Comparison of ENCODE assay signal across 8 mouse cellular contexts in the genomic region with DNA sequence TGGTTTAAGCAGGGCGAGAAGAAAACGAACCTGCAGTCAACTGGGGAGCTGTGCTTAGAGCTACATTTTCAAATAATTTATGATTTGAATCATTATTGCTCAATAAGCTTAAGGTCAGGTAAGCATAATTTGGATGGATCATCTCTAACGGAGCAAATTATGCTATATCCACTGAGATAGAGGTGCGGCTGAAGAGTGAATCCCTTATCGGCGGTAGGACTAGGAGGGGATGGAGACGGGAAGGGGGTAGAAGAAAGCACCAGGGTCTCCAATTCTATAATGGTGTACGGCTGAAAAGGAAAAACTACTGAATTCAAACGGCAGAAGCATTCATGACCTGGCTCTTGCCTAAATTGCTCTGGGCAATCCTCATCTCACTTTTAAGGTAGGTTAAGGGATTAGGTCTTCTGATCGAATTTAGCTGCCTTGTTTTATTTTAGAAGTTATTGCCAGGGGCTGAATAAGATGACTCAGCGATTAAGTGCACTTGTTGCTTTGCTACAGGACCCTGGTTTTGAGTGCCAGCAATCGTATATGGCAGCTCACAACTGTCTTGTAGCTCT. TPM values are rescaled to one million over a fixed set of nuclear protein-coding genes. Genes with fewer than 3 reads are reported as not detected.
DNase-seq lines count a peak whose midpoint lies in the region; ATAC-seq lines count a peak whose summit lies in the region.

No protein-coding gene starts in this region.

- H3K4me3 ChIP-seq in kidney, embryonic 14.5 days (ENCODE audit: low read length) = peak overlapping the region; percentile 89
- peak overlapping the region; percentile 73 for H3K4me3 ChIP-seq in hindbrain, embryonic 14.5 days (replicated peaks; ENCODE audit: low read length)
- H3K4me3 ChIP-seq in midbrain, embryonic 16.5 days (ENCODE audit: low read depth, low read length) = peak overlapping the region; percentile 55

- H3K27ac ChIP-seq in kidney, embryonic 14.5 days (ENCODE audit: low read depth, low read length) = peak overlapping the region; percentile 96
- no peak overlapping the region for H3K27ac ChIP-seq in hindbrain, embryonic 14.5 days
- H3K27ac ChIP-seq in midbrain, embryonic 16.5 days (ENCODE audit: low read length) = no peak overlapping the region

- no peak for DNase-seq in kidney, postnatal 10 days
- peak; percentile 42 for DNase-seq in c-Kit-positive CD71-positive TER-119-negative erythroid progenitor cells, embryonic 14.5 days (ENCODE audit: low read depth)
- no peak for DNase-seq in hindbrain, embryonic 14.5 days (ENCODE audit: low spot score)
- no peak for DNase-seq in T-cell, adult 2 months (ENCODE audit: low spot score)
- no peak for DNase-seq in lung, postnatal 4 days

- peak overlapping the region; percentile 84 for H3K4me2 ChIP-seq in kidney, embryonic 14.5 days (replicated peaks; ENCODE audit: low read depth, low read length)
- H3K4me2 ChIP-seq in hindbrain, embryonic 14.5 days (replicated peaks) = peak overlapping the region; percentile 91
- H3K4me2 ChIP-seq in midbrain, embryonic 16.5 days (ENCODE audit: low read length) = peak overlapping the region; percentile 61

- peak overlapping the region; percentile 84 for H3K9ac ChIP-seq in kidney, embryonic 14.5 days (ENCODE audit: low read depth, low read length)
- H3K9ac ChIP-seq in hindbrain, embryonic 14.5 days = peak overlapping the region; percentile 86
- H3K9ac ChIP-seq in midbrain, embryonic 16.5 days (ENCODE audit: low read depth, low read length) = no peak overlapping the region; the same call in 1 of the 2 replicates

- no peaks in the 10 kb centered on the region for H3K27me3 ChIP-seq in kidney, embryonic 14.5 days (ENCODE audit: control insufficient read depth, insufficient read depth, low read length)
- H3K27me3 ChIP-seq in hindbrain, embryonic 14.5 days (ENCODE audit: control insufficient read depth, insufficient read depth, low read length) = no peaks in the 10 kb centered on the region
- no peaks in the 10 kb centered on the region for H3K27me3 ChIP-seq in midbrain, embryonic 16.5 days (ENCODE audit: control insufficient read depth, insufficient read depth, low read depth, low read length)

- 5% methylated on average over 12 of the region's 12 CpGs for WGBS in kidney, embryonic 14.5 days
- 8% methylated on average over 12 of the region's 12 CpGs for WGBS in hindbrain, embryonic 14.5 days
- WGBS in midbrain, embryonic 16.5 days = 7% methylated on average over 12 of the region's 12 CpGs

- H3K9me3 ChIP-seq in kidney, embryonic 14.5 days (ENCODE audit: control insufficient read depth, low read length) = no peaks in the 10 kb centered on the region
- H3K9me3 ChIP-seq in hindbrain, embryonic 14.5 days (ENCODE audit: control insufficient read depth, low read length) = no peaks in the 10 kb centered on the region
- no peaks in the 10 kb centered on the region for H3K9me3 ChIP-seq in midbrain, embryonic 16.5 days (replicated peaks; ENCODE audit: control insufficient read depth, low read length, poor library complexity, severe bottlenecking)

- H3K36me3 ChIP-seq in kidney, embryonic 14.5 days (ENCODE audit: control insufficient read depth, insufficient read depth, low read length) = peaks cover 36% of the 10 kb centered on the region
- H3K36me3 ChIP-seq in hindbrain, embryonic 14.5 days (replicated peaks; ENCODE audit: control insufficient read depth, insufficient read depth) = peaks cover 32% of the 10 kb centered on the region
- H3K36me3 ChIP-seq in midbrain, embryonic 16.5 days (ENCODE audit: control insufficient read depth, insufficient read depth, low read length) = peaks cover 12% of the 10 kb centered on the region

- ATAC-seq in kidney, embryonic 14.5 days (ENCODE audit: low FRiP score, low TSS enrichment) = no peak
- ATAC-seq in hindbrain, embryonic 14.5 days (ENCODE audit: low FRiP score) = no peak
- ATAC-seq in midbrain, embryonic 16.5 days = no peak
- ATAC-seq in megakaryocyte progenitor cell, adult 5-6 weeks (replicated peaks; ENCODE audit: poor library complexity) = no peak

- peaks cover 13% of the 10 kb centered on the region; the same call in 1 of the 2 replicates for H3K4me1 ChIP-seq in kidney, embryonic 14.5 days (ENCODE audit: control insufficient read depth, insufficient read depth, low read length)
- peaks cover 25% of the 10 kb centered on the region for H3K4me1 ChIP-seq in hindbrain, embryonic 14.5 days (replicated peaks; ENCODE audit: control insufficient read depth, insufficient read depth, low read length)
- peaks cover 33% of the 10 kb centered on the region for H3K4me1 ChIP-seq in midbrain, embryonic 16.5 days (ENCODE audit: control insufficient read depth, insufficient read depth, low read length)

RNA-seq across cellular contexts. Expression of a gene that starts 1.5 kb away (rescaled TPM):
- polyA plus RNA-seq in kidney, embryonic 14.5 days (2014; fragmentation: Nextera tagmentation; extraction: Ambion mirVana) = 15.6 and 19.7 TPM in 2 replicates
- 42.4 and 46.4 TPM in 2 replicates for polyA plus RNA-seq in hindbrain, embryonic 14.5 days (2014; fragmentation: Nextera tagmentation; extraction: Ambion mirVana)
- polyA plus RNA-seq in midbrain, embryonic 16.5 days (2015; fragmentation: Nextera tagmentation; extraction: Ambion mirVana) = 65.1 and 73.5 TPM in 2 replicates
- total RNA-seq in megakaryocyte progenitor cell, adult 5-6 weeks (2015) = 16.2 and 16.7 TPM in 2 replicates
- total RNA-seq in megakaryocyte progenitor cell, adult 5-6 weeks (2017) = 20.4 and 22.0 TPM in 2 replicates

RNA-seq across cellular contexts. Expression of a gene that starts 8.6 kb away (rescaled TPM):
- polyA plus RNA-seq in kidney, embryonic 14.5 days (2014; fragmentation: Nextera tagmentation; extraction: Ambion mirVana) = 163 and 211 TPM in 2 replicates
- polyA plus RNA-seq in hindbrain, embryonic 14.5 days (2014; fragmentation: Nextera tagmentation; extraction: Ambion mirVana) = 162 and 165 TPM in 2 replicates
- polyA plus RNA-seq in midbrain, embryonic 16.5 days (2015; fragmentation: Nextera tagmentation; extraction: Ambion mirVana) = 114 and 120 TPM in 2 replicates
- 132 and 138 TPM in 2 replicates for total RNA-seq in megakaryocyte progenitor cell, adult 5-6 weeks (2015)
- total RNA-seq in megakaryocyte progenitor cell, adult 5-6 weeks (2017) = 212 and 224 TPM in 2 replicates

RNA-seq across cellular contexts. Expression of a gene that starts 10.2 kb away (rescaled TPM):
- 109 and 180 TPM in 2 replicates for polyA plus RNA-seq in kidney, embryonic 14.5 days (2014; fragmentation: Nextera tagmentation; extraction: Ambion mirVana)
- polyA plus RNA-seq in hindbrain, embryonic 14.5 days (2014; fragmentation: Nextera tagmentation; extraction: Ambion mirVana) = 121 and 137 TPM in 2 replicates
- 148 and 149 TPM in 2 replicates for polyA plus RNA-seq in midbrain, embryonic 16.5 days (2015; fragmentation: Nextera tagmentation; extraction: Ambion mirVana)
- total RNA-seq in megakaryocyte progenitor cell, adult 5-6 weeks (2015) = 68.4 and 69.0 TPM in 2 replicates
- 78.2 and 83.7 TPM in 2 replicates for total RNA-seq in megakaryocyte progenitor cell, adult 5-6 weeks (2017)

RNA-seq across cellular contexts. Expression of a gene that starts 20.9 kb away (rescaled TPM):
- polyA plus RNA-seq in kidney, embryonic 14.5 days (2014; fragmentation: Nextera tagmentation; extraction: Ambion mirVana) = not detected in 2 replicates
- polyA plus RNA-seq in hindbrain, embryonic 14.5 days (2014; fragmentation: Nextera tagmentation; extraction: Ambion mirVana) = not detected in 2 replicates
- polyA plus RNA-seq in midbrain, embryonic 16.5 days (2015; fragmentation: Nextera tagmentation; extraction: Ambion mirVana) = not detected in 2 replicates
- total RNA-seq in megakaryocyte progenitor cell, adult 5-6 weeks (2015) = not detected in 2 replicates
- total RNA-seq in megakaryocyte progenitor cell, adult 5-6 weeks (2017) = not detected in 2 replicates

RNA-seq across cellular contexts. Expression of a gene that starts 24.6 kb away (rescaled TPM):
- polyA plus RNA-seq in kidney, embryonic 14.5 days (2014; fragmentation: Nextera tagmentation; extraction: Ambion mirVana) = 24.4 and 29.6 TPM in 2 replicates
- 63.0 and 68.9 TPM in 2 replicates for polyA plus RNA-seq in hindbrain, embryonic 14.5 days (2014; fragmentation: Nextera tagmentation; extraction: Ambion mirVana)
- 79.5 and 93.5 TPM in 2 replicates for polyA plus RNA-seq in midbrain, embryonic 16.5 days (2015; fragmentation: Nextera tagmentation; extraction: Ambion mirVana)
- 4.4 and 4.9 TPM in 2 replicates for total RNA-seq in megakaryocyte progenitor cell, adult 5-6 weeks (2015)
- 3.2 and 3.5 TPM in 2 replicates for total RNA-seq in megakaryocyte progenitor cell, adult 5-6 weeks (2017)
